Mouse (Mus musculus) heart, embryonic 16.5 days (tissue): ENCODE results near the gene 4921509C19Rik. TPM values are rescaled to one million over a fixed set of nuclear protein-coding genes. Genes with fewer than 3 reads are reported as not detected.
"Not testable (repeated sequence)": the region's sequence is repeated elsewhere in the genome, so short reads cannot be mapped to it uniquely, and the experiment has no call there.

Source experiments
- ATAC-seq: fragments of 200-750 bp; cut with Nextera tagmentation; replicated peaks from 2 replicates; pipeline ENCODE4 v1.8.0; 2017; ENCODE audit warnings: moderate number of reproducible peaks; ENCODE audit not compliant: insufficient read depth, low FRiP score; ENCODE audit errors: extremely low read depth
- H3K27ac ChIP-seq: fragments of 300-500 bp; sonication (generic); 2 replicates; pipeline ENCODE4 v1.5.1; 2014; ENCODE audit warnings: mild to moderate bottlenecking, low read length, control low read depth, moderate library complexity
- H3K27me3 ChIP-seq: fragments of 300-500 bp; sonication (generic); 2 replicates; pipeline ENCODE4 v1.6.1; 2014; ENCODE audit warnings: low read length, mixed read lengths; ENCODE audit not compliant: control insufficient read depth, insufficient read depth
- H3K36me3 ChIP-seq: fragments of 300-500 bp; sonication (generic); 2 replicates; pipeline ENCODE4 v1.6.1; 2014; ENCODE audit not compliant: control insufficient read depth, insufficient read depth
- H3K4me1 ChIP-seq: fragments of 300-500 bp; sonication (generic); 2 replicates; pipeline ENCODE4 v1.6.1; 2014; ENCODE audit warnings: low read length, mixed read lengths; ENCODE audit not compliant: control insufficient read depth, insufficient read depth
- H3K4me2 ChIP-seq: fragments of 300-500 bp; sonication (generic); 2 replicates; pipeline ENCODE4 v1.6.1; 2014; ENCODE audit warnings: low read depth, mild to moderate bottlenecking, control low read depth, low read length
- H3K4me3 ChIP-seq: fragments of 300-500 bp; sonication (generic); 2 replicates; pipeline ENCODE4 v1.5.1; 2014; ENCODE audit warnings: mild to moderate bottlenecking, control low read depth, low read length
- H3K9ac ChIP-seq: fragments of 300-500 bp; sonication (generic); 2 replicates; pipeline ENCODE4 v1.6.1; 2014; ENCODE audit warnings: low read length, control low read depth
- H3K9me3 ChIP-seq: fragments of 300-500 bp; sonication (generic); replicated peaks from 2 replicates; pipeline ENCODE4 v1.6.1; 2016; ENCODE audit warnings: low read length; ENCODE audit not compliant: control insufficient read depth
- WGBS: fragments of 180-500 bp; shearing (Covaris S2); extraction: QIAGEN DNeasy Blood & Tissue Kit; methylation state at CpG from one replicate; pipeline ENCODE4 v1.1.7; 2014; 5-methylcytosine and 5-hydroxymethylcytosine counted together
- polyA plus RNA-seq: library from polyadenylated mRNA; unstranded; fragments of >200 nt; fragmentation: Nextera tagmentation; extraction: Ambion mirVana; gene quantifications from 2 replicates; pipeline ENCODE4 v1.2.1, GENCODE M21; 2015

4921509C19Rik gene
- not detected in 2 replicates for polyA plus RNA-seq

GRCm38 (mm10) chr2:151476053-151476452 is at the start of gene 4921509C19Rik:
4921509C19Rik (minus strand) TSS chr2:151476153.
- WGBS: 83% methylated on average over 4 of the region's 5 CpGs
- not testable (repeated sequence) for H3K4me2 ChIP-seq, H3K4me1 ChIP-seq, H3K4me3 ChIP-seq, H3K27me3 ChIP-seq, H3K27ac ChIP-seq, H3K36me3 ChIP-seq, H3K9me3 ChIP-seq, ATAC-seq, H3K9ac ChIP-seq

- no peak overlapping the region for H3K4me2 ChIP-seq
- peaks cover 8% of the 10 kb centered on the region for H3K4me1 ChIP-seq
- no peak overlapping the region for H3K9ac ChIP-seq
- no peak overlapping the region for H3K4me3 ChIP-seq
- H3K9me3 ChIP-seq: no peaks in the 10 kb centered on the region
- H3K27ac ChIP-seq: no peak overlapping the region
- no peak for ATAC-seq
- H3K36me3 ChIP-seq: peaks cover 9% of the 10 kb centered on the region
- WGBS: 70% methylated on average over 2 of the region's 2 CpGs
- H3K27me3 ChIP-seq: no peaks in the 10 kb centered on the region
These were observed 49.6 kb upstream of the 4921509C19Rik start for GRCm38 (mm10) chr2:151525520-151525919.

DNA sequence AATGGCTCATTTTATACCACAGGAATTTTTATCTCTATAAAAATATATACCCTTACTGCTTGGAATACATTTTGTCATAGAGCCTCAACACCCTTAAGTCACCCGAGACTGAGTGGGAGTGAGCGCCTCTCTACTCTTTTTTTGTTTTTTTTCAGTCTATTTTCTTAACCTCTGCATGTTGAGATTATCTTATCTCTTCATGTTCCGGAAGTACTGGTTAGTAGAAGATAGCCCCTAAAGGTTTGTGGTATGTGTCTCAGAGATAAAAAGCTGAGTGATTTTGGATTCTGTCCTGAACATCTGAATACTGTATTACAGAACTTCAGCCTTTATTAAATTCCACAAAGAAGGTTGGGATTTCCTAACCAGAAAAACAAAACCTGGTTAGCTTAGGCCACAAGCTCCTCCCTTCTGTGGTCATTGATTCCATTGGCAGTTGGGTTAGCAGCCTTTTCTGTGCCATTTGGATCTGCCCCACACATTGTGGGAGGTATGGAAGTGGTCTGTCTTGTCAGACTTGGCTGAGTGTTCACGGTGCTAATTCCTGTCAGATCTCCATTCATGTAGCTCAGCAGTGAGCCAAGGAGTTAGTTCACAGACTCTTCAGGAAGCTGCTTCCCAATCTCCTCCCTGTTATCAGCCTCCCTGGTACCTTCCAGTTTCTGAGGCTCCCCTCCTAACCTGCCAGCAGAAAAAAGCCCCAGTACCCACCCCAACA is 48.5 kb upstream of the 4921509C19Rik start:
- 18% methylated on average over 4 of the region's 4 CpGs for WGBS
- 0 out of 2 replicates have a peak, but pooled peaks have one; percentile 11 for ATAC-seq
- Histone ChIP-seq H3K4me1 (0 out of 2 replicates have a peak, but pooled peaks cover 4% of the 10 kb centered on the region), H3K4me3 (no peak overlapping the region), H3K9ac (no peak overlapping the region), H3K9me3 (no peaks in the 10 kb centered on the region), H3K27me3 (no peaks in the 10 kb centered on the region), H3K27ac (no peak overlapping the region), H3K4me2 (no peak overlapping the region), H3K36me3 (peaks cover 10% of the 10 kb centered on the region)

DNA sequence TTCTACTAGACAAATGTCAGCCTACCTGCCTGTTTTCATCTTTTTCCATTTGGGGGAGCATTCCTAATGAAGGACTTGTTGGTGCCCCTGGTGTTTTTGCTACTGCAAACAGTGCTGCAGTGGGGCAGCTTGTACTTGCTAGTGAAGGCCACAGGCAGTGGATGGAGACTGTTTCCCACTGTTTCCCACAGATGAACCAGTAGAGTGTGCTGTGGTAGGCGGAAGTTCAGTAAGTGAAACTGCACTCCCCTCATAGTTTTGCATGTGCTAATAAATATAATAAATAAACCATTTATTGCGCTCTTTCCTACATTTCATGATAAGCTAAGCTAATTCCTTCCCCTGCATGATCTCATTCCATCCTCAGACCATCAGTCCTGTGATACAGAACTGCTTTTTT is 43.0 kb upstream of the 4921509C19Rik start:
- Histone ChIP-seq H3K27me3 (no peaks in the 10 kb centered on the region), H3K4me3 (no peak overlapping the region), H3K9me3 (no peaks in the 10 kb centered on the region), H3K4me1 (no peaks in the 10 kb centered on the region), H3K4me2 (no peak overlapping the region), H3K36me3 (peaks cover 31% of the 10 kb centered on the region), H3K9ac (no peak overlapping the region), H3K27ac (no peak overlapping the region)
- 81% methylated on average over 2 of the region's 2 CpGs for WGBS
- ATAC-seq: no peak

DNA sequence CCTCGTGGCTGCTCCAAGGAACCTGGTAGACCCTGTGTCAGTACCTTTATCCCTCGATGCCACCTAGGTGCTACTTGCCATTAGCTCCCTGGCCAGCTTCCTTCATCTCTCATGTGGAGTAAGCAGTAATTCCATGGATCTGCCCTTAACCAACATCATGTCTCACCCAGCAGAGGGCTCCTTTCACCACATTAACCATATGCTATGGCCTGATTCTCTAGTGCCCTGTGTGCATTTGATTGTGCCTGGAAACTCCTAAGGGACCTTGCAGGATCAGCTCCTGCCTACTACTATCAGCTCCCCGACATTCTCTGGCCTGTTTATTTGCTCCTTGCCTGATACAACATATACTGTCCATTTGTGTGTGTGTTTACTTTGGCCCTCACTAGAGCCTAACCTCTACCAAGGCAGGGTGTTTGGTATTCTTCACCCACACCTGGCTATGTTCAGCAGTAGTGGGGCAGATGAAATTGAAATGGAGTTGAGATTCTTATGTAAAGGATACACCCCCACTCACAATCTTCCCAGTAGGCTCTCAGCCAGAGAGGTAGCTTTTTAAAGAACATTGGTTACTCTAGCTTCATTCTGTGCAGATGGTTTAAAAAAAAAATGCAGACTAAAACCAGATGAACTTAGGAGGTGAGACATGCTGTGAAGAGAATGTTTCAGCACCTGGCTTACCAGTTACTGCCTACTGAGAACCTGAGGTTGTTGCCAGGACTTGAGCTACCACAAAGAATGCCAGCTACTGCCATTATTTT is 37.8 kb upstream of the 4921509C19Rik start:
- H3K36me3 ChIP-seq: peaks cover 64% of the 10 kb centered on the region
- no peak overlapping the region for H3K9ac ChIP-seq
- no peaks in the 10 kb centered on the region for H3K27me3 ChIP-seq
- no peak for ATAC-seq
- H3K9me3 ChIP-seq: no peaks in the 10 kb centered on the region
- H3K4me1 ChIP-seq: peaks cover 12% of the 10 kb centered on the region
- 68% methylated on average over 3 of the region's 3 CpGs for WGBS
- no peak overlapping the region for H3K27ac ChIP-seq
- no peak overlapping the region for H3K4me3 ChIP-seq
- no peak overlapping the region for H3K4me2 ChIP-seq

DNA sequence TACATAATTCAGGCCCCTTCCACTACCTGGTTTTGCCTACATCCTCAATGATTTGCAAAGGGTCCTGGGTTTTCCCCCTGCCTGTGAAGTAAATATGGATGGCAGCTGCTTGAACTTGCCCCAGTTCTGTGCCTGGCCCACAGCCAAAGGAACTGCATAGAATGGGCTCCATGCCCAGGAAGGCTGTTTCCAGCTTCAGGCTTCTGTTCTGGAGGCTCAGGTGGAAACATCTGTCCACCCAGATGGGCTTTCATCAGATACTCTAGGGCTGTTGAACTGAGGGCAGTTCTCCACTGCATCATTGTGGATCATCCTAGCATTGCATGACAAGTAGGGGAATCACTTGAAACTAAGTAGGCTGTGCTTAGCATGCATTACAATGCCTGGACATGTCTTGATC is 36.2 kb upstream of the 4921509C19Rik start:
- Histone ChIP-seq H3K4me2 (no peak overlapping the region), H3K36me3 (peaks cover 73% of the 10 kb centered on the region), H3K4me1 (peaks cover 12% of the 10 kb centered on the region), H3K9ac (no peak overlapping the region), H3K27me3 (no peaks in the 10 kb centered on the region), H3K27ac (no peak overlapping the region; the same call in 1 of the 2 replicates), H3K9me3 (no peaks in the 10 kb centered on the region), H3K4me3 (no peak overlapping the region)
- ATAC-seq: peak; percentile 67

- Histone ChIP-seq H3K27me3 (no peaks in the 10 kb centered on the region), H3K36me3 (peaks cover 58% of the 10 kb centered on the region), H3K4me2 (no peak overlapping the region), H3K4me3 (no peak overlapping the region), H3K4me1 (no peaks in the 10 kb centered on the region), H3K27ac (no peak overlapping the region), H3K9ac (no peak overlapping the region), H3K9me3 (no peaks in the 10 kb centered on the region)
- 90% methylated on average over 4 of the region's 4 CpGs for WGBS
- ATAC-seq: no peak
These were observed 28.3 kb upstream of the 4921509C19Rik start for GRCm38 (mm10) chr2:151504226-151504625.

DNA sequence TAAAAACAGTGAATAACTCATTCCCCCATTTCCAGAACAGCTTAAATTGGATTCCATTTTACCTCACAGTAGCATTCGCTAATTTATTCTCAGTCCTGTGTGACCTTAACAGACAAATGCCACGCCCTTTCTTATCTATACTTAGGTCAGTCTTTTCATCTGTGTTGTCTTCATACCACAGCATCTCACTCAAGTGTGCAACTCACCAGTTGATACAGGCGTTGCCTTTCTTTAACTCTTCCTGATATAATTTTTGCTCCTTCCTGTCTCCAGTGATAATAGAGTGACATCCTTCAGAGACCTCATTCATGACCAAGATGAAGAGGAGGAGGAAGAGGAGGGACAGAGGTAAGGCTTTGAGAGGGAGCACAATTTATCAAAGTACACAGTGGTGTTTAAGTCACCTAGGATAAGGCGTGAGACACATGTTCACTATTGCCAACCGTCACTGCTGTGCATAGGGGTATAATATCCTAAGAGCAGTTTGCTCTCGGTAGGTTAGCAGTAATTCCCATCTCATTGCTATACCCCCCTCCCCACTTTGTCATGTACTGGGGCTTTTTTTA is 24.6 kb upstream of the 4921509C19Rik start:
- no peaks in the 10 kb centered on the region for H3K27me3 ChIP-seq
- peaks cover 40% of the 10 kb centered on the region for H3K36me3 ChIP-seq
- 80% methylated on average over 6 of the region's 6 CpGs for WGBS
- no peak overlapping the region for H3K9ac ChIP-seq
- H3K4me2 ChIP-seq: no peak overlapping the region
- no peak overlapping the region for H3K27ac ChIP-seq
- H3K9me3 ChIP-seq: no peaks in the 10 kb centered on the region
- no peak overlapping the region for H3K4me3 ChIP-seq
- ATAC-seq: no peak
- no peaks in the 10 kb centered on the region for H3K4me1 ChIP-seq

GRCm38 (mm10) chr2:151498358-151498757 is 22.4 kb upstream of the 4921509C19Rik start:
- WGBS: 59% methylated on average over 3 of the region's 3 CpGs
- Histone ChIP-seq H3K4me1 (peaks cover 6% of the 10 kb centered on the region), H3K4me2 (no peak overlapping the region), H3K9me3 (no peaks in the 10 kb centered on the region), H3K4me3 (no peak overlapping the region), H3K27me3 (no peaks in the 10 kb centered on the region), H3K36me3 (peaks cover 30% of the 10 kb centered on the region), H3K27ac (no peak overlapping the region), H3K9ac (no peak overlapping the region)
- ATAC-seq: no peak
